Mouse (Mus musculus) layer of hippocampus, postnatal 25 days (tissue): ENCODE data around the gene Dhx36. TPM values are rescaled to one million over a fixed set of nuclear protein-coding genes. Genes with fewer than 3 reads are reported as not detected.

Experiments
- DNase-seq, 2 experiments: peaks; one replicate each; pipeline ENCODE4 v3.0.0; 2022; ENCODE audit warnings: mixed read lengths in 2 of 2, low spot score in 1 of 2; ENCODE audit errors: extremely low spot score in 1 of 2
- total RNA-seq, 2 experiments: library from RNA; stranded (reverse); gene quantifications; 2 replicates each; pipeline ENCODE4 v1.2.3; 2021

Dhx36 gene
- total RNA-seq, 2 experiments from 2014 or later = 55.5 to 56.2 TPM

GRCm38 (mm10) chr3:62435923-62436322 lies 70.9 kb downstream of the Dhx36 start:
- DNase-seq = no peak

GRCm38 (mm10) chr3:62433675-62434074 lies 73.1 kb downstream of the Dhx36 start:
- DNase-seq = no peak

- no peak for DNase-seq
Measured at GRCm38 (mm10) chr3:62418387-62419138, 88.2 kb downstream of the Dhx36 start.

Other genes starting within 250 kb of the Dhx36 start
- 10 to 100 TPM; 54.0 to 56.6 TPM for gene Arhgef26, start 168.7 kb downstream of the Dhx36 start, total RNA-seq
- gene Gpr149, start 98.1 kb upstream of the Dhx36 start, total RNA-seq = 1 to 10 TPM in 1 of 2 experiments, under 1 TPM in 1; 0.81 to 1.2 TPM